Comparison of ENCODE assay signal across 8 mouse cellular contexts in the genomic region with DNA sequence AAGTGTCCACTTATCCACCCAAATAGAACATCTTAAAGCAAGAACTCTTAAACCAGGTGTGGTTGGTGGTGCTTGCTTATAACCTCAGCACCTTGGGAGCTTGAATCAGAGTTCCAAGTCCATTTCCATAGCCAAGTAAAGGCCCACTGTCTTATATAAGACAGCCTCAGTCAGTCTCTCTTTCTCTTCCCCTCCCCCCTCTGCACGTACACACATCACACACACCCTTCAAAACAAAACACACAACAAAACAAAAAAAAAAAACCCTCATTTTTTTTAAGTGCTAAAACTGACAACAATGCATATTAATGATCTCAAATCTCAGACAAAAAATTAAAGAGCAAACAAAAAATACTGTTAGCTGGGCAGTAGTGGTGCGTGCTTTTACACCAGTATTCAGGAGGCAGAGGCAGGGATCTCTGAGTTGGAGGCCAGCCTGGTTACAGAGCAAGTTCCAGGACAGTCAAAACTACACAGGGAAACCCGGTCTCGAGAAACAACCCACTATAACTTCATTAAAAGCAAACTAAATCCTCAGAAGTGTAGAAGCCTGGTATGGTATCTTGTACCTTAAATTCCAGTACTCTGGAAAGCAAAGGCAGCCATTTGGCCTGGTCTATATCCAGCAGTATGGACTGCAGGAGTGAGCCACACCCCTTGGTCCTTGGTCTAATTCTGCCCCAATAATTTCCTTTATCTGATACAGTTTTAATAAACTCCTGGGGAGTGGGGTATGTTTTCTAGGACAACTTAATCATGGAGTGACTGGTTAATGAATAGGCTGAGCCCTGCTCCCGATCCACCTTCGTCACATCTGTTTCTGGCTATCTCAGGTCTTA. TPM values are rescaled to one million over a fixed set of nuclear protein-coding genes. Genes with fewer than 3 reads are reported as not detected.
DNase-seq lines count a peak whose midpoint lies in the region; ATAC-seq and TF ChIP-seq lines count a peak whose summit lies in the region.

No protein-coding gene starts in this region.

- 16% methylated on average over 6 of the region's 6 CpGs for WGBS in hindbrain, postnatal 0 days
- WGBS in midbrain, embryonic 13.5 days, result 27% methylated on average over 6 of the region's 6 CpGs

- H3K9ac ChIP-seq in hindbrain, postnatal 0 days (replicated peaks; ENCODE audit: low read length), result peak overlapping the region; percentile 62
- H3K9ac ChIP-seq in midbrain, embryonic 13.5 days (replicated peaks), result peak overlapping the region; percentile 63

- ATAC-seq in hindbrain, postnatal 0 days, result no peak
- no peak for ATAC-seq in midbrain, embryonic 13.5 days

- H3K9me3 ChIP-seq in hindbrain, postnatal 0 days (ENCODE audit: low read length), result no peaks in the 10 kb centered on the region
- no peaks in the 10 kb centered on the region for H3K9me3 ChIP-seq in midbrain, embryonic 13.5 days

- peaks cover 12% of the 10 kb centered on the region for H3K4me1 ChIP-seq in hindbrain, postnatal 0 days (ENCODE audit: insufficient read depth, low read length)
- peaks cover 30% of the 10 kb centered on the region for H3K4me1 ChIP-seq in midbrain, embryonic 13.5 days (replicated peaks)

- no peaks in the 10 kb centered on the region for H3K36me3 ChIP-seq in hindbrain, postnatal 0 days (ENCODE audit: insufficient read depth, low read length)
- no peaks in the 10 kb centered on the region for H3K36me3 ChIP-seq in midbrain, embryonic 13.5 days

- DNase-seq in adrenal gland, postnatal 10 days, result peak; percentile 25
- no peak for DNase-seq in adrenal gland, postnatal 25 days
- DNase-seq in 416B (ENCODE audit: low read depth), result peak; percentile 64
- DNase-seq in embryo, embryonic 9.5 days (ENCODE audit: extremely low spot score), result peak; percentile 15
- peak; percentile 14 for DNase-seq in hindbrain, postnatal 0 days (ENCODE audit: low spot score)
- DNase-seq in gastrocnemius, postnatal 10 days, result no peak
- no peak for DNase-seq in spleen, postnatal 36 days (ENCODE audit: low spot score in 2 of 2)

- H3K4me2 ChIP-seq in hindbrain, postnatal 0 days (ENCODE audit: low read depth, low read length), result peak overlapping the region; percentile 63
- H3K4me2 ChIP-seq in midbrain, embryonic 13.5 days (replicated peaks), result peak overlapping the region; percentile 55

- H3K27ac ChIP-seq in hindbrain, postnatal 0 days, result peak overlapping the region; percentile 96
- H3K27ac ChIP-seq in midbrain, embryonic 13.5 days, result peak overlapping the region; percentile 82

- no peak for TF ChIP-seq CTCF in hindbrain, postnatal 0 days (IDR thresholded peaks at IDR 0.05; ENCODE audit: low read depth)

- H3K27me3 ChIP-seq in hindbrain, postnatal 0 days (ENCODE audit: insufficient read depth, low read length), result no peaks in the 10 kb centered on the region
- H3K27me3 ChIP-seq in midbrain, embryonic 13.5 days, result no peaks in the 10 kb centered on the region

- peak overlapping the region; percentile 83 for H3K4me3 ChIP-seq in hindbrain, postnatal 0 days (ENCODE audit: low read length)
- H3K4me3 ChIP-seq in midbrain, embryonic 13.5 days (replicated peaks), result peak overlapping the region; percentile 97

RNA-seq across cellular contexts. Expression of a gene that starts 1.3 kb away (rescaled TPM):
- 10 to 100 TPM; 60.2 to 84.8 TPM for total RNA-seq in adrenal gland, postnatal 10 days (2021)
- 76.0 and 110 TPM in 2 replicates for total RNA-seq in adrenal gland, postnatal 25 days (2021)
- total RNA-seq in hindbrain, postnatal 0 days (2014; rRNA removed), result 24.8 and 32.2 TPM in 2 replicates
- 37.1 and 39.7 TPM in 2 replicates for polyA plus RNA-seq in hindbrain, postnatal 0 days (2015; fragmentation: Nextera tagmentation; extraction: Ambion mirVana)
- 45.8 and 49.9 TPM in 2 replicates for polyA plus RNA-seq in midbrain, embryonic 13.5 days (2015; fragmentation: Nextera tagmentation; extraction: Ambion mirVana)
- total RNA-seq in gastrocnemius, postnatal 10 days (2021), result 10 to 100 TPM; 21.7 to 24.0 TPM

RNA-seq across cellular contexts. Expression of a gene that starts 49.8 kb away (rescaled TPM):
- 10 to 100 TPM; 31.8 to 35.9 TPM for total RNA-seq in adrenal gland, postnatal 10 days (2021)
- 32.4 and 34.7 TPM in 2 replicates for total RNA-seq in adrenal gland, postnatal 25 days (2021)
- total RNA-seq in hindbrain, postnatal 0 days (2014; rRNA removed), result 29.7 and 30.3 TPM in 2 replicates
- polyA plus RNA-seq in hindbrain, postnatal 0 days (2015; fragmentation: Nextera tagmentation; extraction: Ambion mirVana), result 11.1 and 11.4 TPM in 2 replicates
- 20.3 and 22.7 TPM in 2 replicates for polyA plus RNA-seq in midbrain, embryonic 13.5 days (2015; fragmentation: Nextera tagmentation; extraction: Ambion mirVana)
- total RNA-seq in gastrocnemius, postnatal 10 days (2021), result 10 to 100 TPM; 34.7 to 35.3 TPM

Comparison
In these comparisons a context has a peak if more than half of its experiments do, and no peak if none do; other contexts are left out.
1. DNase-seq: peak in adrenal gland, postnatal 10 days (single experiment), 416B (single experiment), embryo, embryonic 9.5 days (single experiment) and hindbrain, postnatal 0 days (single experiment); none in adrenal gland, postnatal 25 days (single experiment), gastrocnemius, postnatal 10 days (single experiment) and spleen, postnatal 36 days (0 of 2).